Mouse (Mus musculus): ENCODE results near the gene Zfp114.

The Zfp114 gene

DNA sequence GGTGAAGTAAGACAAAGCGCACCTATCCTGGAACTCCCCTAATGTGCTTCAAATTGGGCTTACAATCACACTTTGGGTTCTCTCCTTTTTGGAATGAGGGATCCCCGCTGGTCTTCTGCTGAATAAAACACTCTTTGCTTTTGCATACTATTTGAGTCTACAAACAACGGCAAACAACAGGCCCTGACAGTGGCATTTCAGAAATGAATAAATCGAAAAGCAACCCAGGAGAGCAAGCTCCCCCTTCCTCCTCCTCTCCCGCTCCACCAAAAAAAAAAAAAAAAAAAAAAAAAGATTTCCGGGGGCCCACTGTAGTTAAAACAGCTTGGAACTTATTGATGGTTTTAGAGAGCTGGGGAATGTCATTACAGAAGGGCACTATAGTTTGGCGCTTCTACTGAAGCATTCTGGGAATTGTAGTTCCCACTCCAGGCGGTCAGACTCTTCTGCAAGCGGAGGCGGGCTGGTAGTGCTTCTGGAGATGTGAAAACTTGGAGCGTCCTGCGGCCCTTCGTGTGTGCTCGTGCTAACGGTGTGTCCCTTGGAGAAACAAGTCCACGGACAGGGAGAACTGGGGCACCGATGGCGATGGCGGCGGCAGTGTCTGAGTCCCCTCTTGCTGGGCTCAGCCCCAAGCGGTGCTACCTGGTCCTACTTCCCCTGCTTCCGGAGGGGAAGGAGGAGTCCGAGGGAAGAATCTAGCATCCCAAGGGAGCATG is at the start of gene Zfp114:
TSS of gene Zfp114 (plus strand) at position 443 of the 719 bp plus-strand sequence.
- DNase-seq (ENCODE audit: low spot score) = peak; percentile 60

DNA sequence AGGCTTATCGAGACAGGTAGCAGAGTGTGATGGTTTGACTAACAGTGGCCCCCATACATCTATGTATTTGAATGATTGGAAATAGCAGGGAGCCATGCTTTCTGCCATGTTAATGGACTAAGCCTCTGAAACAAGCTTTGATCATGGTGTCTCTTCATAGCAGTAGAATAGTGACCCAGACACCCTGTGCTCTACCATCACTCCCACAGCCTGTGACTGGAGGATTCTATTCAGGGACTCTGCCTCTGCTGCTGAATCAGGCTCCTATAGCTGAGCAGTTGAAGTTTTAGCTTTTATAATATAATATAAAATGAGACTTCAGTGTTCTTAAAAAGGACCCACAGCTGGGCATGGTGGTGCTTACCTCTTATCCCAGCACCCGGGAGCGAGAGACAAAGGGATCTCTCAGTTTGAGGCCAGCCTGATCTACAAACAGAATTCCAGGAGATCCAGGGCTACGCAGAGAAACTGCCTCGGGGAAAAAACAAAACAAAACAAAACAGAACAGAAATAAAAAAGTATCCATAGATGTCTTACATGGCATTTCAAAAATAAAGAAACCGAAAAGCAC is 41.4 kb upstream of the Zfp114 start:
- no peak for DNase-seq (ENCODE audit: low spot score)

DNA sequence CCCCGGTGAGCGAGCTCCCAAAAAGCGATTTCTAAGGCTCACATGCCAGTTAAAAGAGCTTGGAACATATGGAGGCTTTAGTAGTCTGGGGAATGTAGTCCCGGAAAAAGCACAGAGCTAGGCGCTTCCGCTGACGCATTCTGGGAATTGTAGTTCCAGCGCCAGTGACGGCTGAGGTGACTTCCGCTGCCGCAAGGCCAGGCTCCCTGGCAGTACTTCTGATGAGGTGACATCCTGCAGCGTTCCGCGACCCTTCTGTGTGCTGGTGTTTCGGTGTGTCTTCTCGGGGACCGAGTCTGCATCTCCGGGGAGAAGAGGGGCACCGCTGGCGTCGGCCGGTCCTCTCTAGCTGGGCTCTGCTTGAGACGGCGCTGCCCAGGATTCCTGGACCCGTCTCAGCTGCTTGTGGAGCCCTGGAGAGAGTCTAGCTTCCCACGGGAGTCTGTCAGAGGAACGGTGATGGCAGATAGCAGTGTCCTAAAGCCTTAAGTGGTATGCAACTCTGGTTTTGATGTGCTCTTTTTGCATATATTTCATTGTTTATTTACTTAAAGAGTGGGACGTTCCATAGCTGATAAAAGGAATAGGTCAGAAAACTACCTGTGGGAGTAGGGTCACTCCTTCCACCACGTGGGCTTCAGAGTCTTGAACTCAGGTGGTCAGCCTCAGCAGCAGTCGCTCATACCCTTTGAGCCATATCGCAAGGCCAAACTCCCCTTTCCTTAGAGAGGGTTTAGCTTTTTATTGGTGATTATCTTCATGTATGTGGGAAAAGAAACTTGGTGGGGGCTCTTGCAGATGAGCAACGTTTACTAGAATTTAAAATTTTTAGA is 40.6 kb upstream of the Zfp114 start, which contains the start of gene Zfp235:
TSS of gene Zfp235 (plus strand) at position 174 of the 833 bp plus-strand sequence.
- peak; percentile 81 for DNase-seq (ENCODE audit: low spot score)

DNA sequence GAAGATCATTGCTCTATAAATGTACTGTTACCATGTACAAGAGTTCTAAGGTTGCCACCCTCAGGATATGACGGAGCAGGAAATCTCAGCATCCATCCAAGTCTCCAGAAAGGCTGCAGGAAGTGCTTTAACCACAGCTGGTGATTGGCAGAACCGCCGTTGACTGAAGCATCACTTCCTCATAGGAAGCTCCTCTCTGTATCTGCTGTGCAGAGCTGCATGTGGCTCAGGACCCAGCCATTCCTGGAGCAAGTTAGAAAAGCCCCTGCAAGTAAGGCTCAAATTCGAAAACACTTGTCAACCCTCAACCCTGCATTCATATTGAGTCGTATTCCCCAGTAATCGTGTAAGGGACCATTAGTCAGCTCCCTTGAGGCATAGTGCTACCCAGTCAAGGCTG is 32.3 kb upstream of the Zfp114 start:
- DNase-seq (ENCODE audit: low spot score) = no peak

DNA sequence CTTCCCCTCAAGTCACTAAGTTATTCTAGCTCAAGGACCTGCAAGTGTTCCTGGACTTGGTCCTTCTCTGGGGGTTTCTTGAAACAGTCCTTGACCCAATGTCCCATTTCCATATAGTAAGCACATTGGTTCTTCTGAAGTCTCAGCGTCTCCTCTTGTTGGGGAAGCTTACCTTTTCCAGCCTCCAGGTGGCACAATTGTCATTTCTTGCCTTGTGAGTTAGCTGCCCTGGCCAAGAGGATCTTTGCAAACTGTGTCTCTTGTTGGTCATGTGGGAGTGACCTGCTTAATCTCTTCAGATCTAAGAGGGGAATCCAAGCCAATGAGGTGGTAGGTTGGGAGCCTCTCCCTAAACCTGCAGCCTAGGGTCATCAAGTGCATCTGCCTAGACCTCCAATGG is 21.6 kb upstream of the Zfp114 start:
- no peak for DNase-seq (ENCODE audit: low spot score)

DNA sequence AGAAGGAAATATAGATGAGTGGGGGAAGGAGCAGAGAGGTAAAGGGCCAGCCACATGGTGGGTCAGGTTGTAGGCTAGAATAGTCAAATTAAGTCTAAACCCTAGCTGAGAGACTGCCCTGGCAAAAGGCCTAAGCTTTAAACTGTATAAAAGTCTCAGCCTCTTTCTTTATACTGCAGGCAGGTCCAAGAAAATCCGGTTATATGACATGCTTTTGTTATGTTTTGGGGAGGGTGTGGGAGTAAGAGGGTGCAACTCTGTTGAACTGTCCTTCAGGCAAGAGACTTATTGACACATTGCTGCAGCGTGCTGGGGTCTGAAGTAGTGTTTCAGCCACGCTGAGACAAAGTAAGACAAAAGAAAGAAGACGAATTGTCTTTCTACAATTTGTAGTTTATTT is 2.7 kb upstream of the Zfp114 start:
- no peak for DNase-seq (ENCODE audit: low spot score)

DNA sequence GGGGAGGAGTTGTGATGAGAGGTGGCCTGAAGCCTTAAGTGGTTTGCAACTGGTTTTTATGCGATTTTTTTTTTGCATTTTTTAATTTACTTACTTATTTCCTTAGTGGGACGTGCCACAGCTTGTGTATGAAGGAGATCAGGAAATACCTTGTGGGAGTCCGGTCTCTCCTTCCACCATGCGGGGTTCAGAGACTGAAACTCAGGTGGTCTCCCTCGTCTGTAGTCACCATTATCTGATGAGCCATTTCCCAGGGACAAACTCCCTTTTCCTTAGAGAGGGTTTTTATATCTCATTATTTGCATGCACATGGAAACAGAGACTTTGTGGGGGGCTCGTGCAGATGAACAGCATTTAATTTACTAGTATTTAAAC is 464 bp downstream of the Zfp114 start:
- no peak for DNase-seq (ENCODE audit: low spot score)

DNA sequence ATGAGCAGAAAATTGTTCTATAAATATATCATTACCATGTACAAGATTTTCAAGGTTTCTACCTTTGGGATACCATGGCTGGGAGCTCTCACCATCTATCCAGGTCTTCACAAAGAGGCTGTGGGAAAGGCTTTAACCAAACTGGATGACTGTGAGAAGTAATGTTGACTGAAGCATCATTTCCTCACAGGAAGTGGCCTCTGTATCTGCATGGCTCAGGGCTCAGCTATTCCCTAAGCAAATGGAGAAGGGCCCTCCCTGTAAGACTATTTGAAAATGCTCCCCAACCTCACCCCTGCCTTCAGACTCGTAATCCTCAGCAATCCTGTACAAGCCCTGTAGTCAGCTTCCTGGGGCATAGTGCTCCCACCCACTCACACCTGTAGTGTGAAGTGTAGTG is 12.8 kb downstream of the Zfp114 start:
- DNase-seq (ENCODE audit: low spot score) = no peak

DNA sequence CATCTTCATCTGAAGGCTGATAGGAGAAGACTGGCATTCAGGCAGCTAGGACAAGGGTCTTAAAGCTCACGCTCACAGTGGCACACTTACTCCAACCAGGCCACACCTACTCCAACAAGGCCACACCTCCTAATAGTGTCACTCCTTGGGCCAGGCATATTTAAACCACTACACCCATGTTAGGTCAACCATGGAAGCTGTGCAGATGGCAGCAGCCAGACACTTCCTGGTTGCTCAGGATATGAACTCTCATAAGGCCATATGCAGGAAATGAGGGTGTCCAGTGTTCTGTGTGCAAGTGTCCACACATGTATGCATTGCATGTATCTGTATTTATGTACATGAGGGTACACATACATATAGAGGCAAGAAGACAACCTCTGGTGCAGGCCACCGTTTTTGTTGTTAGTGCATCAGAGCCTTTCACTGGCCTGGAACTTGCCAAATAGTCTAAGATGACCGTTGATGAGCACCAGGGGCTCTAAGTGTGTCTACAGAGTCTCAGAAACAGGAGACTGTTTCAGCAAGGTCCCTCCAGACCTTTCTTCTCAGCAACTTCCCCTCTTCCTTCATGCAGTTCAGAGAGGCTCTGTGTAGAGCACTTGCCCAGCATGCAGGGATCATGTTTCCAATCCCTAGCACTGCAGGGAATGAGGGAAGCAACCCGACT is 14.2 kb downstream of the Zfp114 start:
- DNase-seq (ENCODE audit: low spot score) = no peak

DNA sequence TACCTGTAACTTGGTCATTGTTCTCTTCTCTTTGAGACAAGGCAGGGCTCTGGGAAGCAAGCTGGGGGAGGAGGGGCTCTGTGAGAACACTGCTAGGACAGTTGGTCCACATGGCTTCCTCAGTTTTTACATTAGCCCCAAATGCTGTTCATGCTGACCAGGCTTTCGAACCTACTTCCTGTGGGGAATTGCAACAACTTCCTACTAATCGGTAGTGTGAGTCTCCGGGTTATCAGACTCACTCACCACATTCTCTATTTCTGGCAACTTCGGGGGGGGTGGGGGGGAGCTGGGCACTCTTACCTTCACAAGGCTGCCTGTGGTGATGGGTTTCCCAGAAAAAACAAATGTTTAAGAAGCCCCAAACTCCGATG is 14.7 kb downstream of the Zfp114 start:
- no peak for DNase-seq (ENCODE audit: low spot score)

DNA sequence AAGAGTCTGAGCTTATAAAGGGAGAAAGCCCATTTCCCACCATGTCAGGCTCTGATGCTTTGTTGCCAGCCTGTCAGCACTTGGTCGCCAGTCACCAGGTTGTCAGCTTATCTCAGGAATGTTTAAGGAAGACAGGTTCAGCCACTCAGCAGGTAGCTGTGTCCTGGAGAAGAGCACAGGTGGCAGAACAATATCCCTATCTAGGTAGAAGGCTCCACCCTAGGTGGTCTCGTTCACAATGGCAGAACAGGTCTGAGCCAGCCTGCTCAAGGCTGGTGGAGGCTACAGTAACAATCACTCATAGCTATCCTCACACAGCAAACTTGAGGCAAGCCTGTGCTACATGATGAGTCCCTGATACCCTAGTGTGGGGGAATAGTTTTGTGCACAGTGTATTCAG is 16.5 kb downstream of the Zfp114 start:
- no peak for DNase-seq (ENCODE audit: low spot score)

DNA sequence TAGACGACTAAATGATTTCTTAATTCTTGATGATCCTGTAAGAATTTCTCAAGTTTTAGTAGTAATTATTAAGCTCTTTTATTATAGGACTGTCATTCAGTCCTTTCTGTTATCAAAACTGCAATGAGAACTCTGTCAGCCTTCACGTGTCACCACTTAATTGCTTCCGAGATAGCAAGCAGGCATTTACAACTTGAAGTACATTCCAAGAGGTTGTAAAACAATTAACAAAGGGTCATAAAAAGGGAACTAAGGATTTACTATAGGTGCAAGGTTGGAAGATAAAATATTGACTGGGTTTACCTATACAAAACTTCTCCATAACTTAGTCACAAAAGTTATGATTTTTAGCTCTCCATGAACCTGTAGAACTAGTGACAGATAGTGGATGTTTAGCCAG is 18.3 kb downstream of the Zfp114 start:
- no peak for DNase-seq (ENCODE audit: low spot score)

DNA sequence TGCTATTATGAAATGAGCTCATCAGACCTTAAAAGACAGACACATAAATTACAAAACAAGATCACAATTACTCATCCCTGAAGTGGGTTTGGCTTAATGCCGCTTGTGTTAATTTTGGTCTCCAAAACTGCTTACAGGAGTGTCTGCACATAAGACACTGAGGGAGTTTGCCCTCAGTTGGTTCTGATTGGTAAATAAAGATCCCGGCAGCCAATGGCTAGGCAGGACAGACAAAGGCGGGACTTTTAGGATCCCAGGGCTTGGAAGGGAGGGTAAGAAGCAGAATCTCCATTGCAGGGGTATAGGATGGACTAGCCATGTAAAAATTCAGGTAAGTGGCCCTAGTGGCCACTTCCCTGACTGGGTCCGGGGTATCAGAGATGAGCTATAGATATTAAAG is 22.1 kb downstream of the Zfp114 start:
- DNase-seq (ENCODE audit: low spot score) = no peak

DNA sequence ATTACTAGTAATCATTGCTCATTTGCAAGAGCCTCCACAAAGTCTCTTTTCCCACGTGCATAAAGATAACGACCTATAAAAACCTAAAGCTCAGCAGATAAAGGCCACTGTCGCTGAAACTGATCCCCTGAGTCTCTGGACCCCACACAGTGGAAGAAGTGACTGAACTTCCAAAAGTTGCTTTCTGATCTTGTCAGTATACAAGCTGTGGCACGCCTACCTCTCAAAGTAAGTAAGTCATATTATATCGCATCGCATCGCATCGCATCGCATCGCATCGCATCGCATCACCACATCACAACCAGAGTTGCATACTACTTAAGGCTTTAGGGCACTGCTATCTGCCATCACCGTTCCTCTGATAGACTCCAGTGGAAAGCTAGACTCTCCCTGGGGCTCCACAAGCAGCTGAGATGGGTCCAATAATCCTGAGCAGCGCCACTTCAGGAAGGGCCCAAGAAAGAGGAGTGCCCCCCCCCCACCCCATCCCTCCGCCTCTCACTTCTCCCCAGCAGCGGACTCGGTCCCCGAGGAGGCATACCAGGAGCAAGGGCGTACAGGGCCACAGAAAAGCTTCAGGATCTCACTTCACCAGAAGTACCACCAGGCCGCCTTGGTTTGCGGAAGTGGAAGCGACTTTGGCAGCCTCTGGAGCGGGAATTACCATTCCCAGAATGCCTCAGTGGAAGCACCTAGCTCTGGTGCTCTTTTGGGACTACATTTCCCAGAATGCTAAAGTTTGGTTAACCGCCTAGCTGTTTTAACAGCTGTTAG is 32.8 kb downstream of the Zfp114 start:
- DNase-seq (ENCODE audit: low spot score) = peak; percentile 60

DNA sequence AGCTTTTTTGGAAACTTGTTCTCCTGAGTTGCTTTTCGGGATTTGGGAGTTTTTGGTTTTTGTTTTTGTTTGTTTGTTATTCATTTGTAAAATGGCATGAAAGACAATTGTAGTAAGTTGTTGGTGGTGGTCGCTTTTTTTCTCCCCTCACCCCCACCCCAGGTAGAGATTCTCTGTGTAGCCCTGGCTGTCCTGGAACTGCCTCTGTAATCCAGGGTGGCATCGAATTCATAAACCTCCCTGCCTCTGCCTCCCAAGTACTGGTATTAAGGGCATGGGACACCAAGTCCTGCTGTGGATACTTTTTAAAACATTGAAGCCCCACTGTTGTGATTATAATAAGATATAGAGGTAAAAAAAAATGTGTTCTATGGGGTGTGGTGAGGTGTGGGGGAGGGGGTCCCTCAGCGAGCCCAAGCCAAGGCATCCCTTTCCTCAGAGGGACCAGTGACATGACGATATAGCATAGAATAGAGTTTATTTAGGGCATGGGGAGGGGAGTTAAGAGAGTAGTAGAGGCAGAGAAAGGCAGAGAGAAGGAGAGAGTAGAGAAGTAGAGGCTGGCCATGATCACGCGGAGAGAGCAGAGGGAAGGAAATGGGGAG is 33.5 kb downstream of the Zfp114 start:
- no peak for DNase-seq (ENCODE audit: low spot score)

DNA sequence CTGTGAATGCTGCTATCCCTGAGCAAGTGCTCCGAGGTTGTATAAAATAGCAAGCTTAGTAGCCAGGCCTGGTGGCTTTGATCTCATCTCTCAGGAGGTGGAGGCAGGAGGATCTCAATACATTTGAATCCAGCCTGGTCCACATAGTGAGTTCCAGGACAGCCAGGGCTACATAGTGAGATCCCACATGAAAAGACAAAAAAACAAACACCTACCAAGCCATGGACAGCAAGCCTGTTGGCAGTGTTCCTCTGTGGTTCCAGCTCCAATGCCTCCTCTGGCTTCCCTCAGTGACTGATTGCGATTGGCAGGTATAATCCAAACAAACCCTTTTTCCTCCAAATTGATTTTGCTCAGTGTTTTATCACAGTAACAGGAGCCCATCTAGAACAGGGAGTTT is 35.4 kb downstream of the Zfp114 start:
- DNase-seq (ENCODE audit: low spot score) = no peak

DNA sequence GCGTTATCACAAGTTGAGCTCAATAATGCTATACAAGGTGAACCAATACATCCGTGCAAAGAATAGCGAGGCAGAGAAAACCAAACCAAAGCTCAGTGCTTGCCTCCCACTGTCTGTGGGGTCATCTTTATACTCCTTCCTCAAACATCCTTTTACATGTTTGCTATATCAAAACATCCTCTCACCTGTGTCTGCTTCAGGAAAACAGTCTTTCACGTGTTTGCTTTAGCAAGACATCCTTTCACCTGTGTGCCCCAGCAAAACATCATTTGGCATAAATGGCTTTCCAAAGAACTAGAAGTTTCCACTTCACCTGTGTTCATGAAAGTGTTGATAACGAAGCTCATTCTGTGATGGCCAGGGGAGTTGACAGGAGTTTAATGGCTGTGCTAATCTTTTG is 36.5 kb downstream of the Zfp114 start, which contains the start of gene Zfp111:
TSS of gene Zfp111 (minus strand) at position 101 of the 400 bp plus-strand sequence.
- DNase-seq (ENCODE audit: low spot score) = no peak
